Mouse (Mus musculus): ENCODE results near the gene Areg.

The Areg gene

GRCm38 (mm10) chr5:91139446-91139873, at the start of gene Areg:
Gene Areg, plus strand, starts transcription at chr5:91139599.
- in situ Hi-C loops (cut with MboI, MseI), result no loop called here

DNA sequence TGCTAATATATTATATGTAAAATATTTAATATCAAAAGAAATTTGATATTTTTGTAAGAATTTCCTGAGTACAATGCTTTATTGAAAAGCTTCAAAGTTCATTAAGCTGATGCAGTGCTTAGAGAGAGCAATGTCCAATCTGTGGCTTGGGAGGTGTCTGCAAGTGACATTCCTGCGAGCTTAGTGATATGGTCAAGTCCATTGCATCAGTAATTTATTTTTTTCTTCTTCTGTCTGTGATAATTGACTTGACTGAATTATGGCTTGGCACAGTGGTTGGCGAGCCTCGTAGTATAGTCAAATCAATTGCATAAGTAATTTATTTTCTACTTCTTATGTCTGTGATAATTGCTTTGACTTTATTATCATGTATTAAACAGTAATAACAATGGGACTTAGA, 49.1 kb upstream of the Areg start:
- in situ Hi-C loops (cut with MboI, MseI), result no loop called here

DNA sequence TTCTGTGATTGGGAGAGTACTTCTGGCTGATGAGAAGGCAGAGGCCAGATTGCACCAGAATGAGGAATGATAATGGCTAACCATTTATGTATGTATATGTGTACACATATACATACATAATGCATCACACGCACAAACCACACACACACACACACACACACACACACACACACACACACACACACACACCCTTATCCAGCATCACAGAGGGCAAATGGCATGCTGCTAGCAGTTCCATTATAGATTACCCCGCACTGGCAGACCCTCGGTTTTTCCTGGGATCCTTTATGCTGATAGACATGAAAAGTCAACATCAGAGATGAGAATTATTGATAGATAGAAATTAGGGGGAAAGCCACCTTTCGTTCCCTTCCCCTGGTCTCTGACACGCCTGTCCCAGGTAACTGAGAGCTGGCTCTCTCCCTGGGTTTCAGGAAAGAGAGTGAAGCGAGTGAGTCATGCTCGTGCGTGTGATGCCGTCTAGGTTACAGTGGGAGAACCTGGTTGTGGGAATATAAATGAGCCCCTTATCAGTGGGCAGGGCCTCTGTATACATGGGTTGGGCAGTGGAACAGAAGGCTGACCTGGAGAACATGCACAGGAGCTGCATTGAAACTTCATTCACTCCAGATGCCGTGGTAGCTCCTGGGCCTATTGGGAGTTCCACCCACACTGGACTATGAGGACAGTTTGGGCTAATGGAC, 41.3 kb upstream of the Areg start:
- in situ Hi-C loops (cut with MboI, MseI), result no loop called here

GRCm38 (mm10) chr5:91101742-91102141, 37.7 kb upstream of the Areg start:
- in situ Hi-C loops (cut with MboI, MseI), result no loop called here

DNA sequence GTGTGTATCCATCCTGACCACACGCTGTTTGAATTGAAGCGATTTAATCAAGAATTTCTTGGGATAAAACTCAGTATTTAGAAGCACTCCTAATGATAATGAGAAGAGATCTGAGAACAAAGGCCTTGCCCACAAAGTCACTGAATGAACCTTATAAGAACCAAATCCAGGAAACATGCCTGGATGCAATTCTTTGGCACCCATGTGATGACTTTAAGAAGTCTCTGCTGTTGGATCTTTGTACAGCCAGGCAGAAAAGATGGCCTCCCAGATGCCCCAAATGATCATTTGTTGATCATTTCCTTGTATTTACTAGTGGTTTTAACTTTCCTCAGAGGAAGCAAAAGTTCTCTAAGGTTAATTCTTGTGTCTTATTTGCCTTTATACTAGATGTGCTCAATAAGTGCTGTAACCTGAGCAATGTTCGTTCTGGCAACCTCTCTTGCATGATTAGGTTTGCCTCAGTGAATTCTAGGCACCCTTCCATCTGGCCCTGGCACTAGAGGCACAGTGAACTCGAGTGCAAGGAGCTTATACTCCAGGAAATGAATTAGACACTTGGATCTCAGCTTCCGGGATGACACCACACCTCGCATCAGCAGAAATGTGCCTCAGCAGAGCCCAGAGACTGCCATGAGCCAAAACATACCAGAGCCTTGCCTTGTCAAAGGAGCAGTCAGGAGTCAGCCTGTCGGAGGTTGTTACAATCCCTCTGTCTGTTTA, 35.3 kb upstream of the Areg start:
- in situ Hi-C loops (cut with MboI, MseI), result no loop called here

DNA sequence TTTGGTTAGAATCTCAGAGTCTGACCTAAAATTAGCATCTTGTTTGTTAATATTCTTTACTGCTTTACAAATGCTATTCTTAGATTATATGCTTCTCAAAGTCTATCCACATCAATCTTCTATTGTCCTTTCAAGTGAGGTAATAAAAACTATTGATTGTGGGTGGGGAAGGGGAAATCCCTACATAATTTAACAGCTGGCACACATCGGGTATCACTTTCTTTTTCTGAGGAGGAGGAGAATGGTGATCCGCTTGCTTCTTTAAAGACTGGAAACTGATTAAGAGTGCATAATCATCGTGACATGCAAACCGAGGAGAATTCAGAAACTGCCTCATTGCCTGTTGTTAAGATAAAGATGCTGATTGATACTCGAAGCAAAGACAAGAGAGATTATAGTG, 33.2 kb upstream of the Areg start:
- in situ Hi-C loops (cut with MboI, MseI), result no loop called here

- in situ Hi-C loops (cut with MboI, MseI), result no loop called here
Observed at GRCm38 (mm10) chr5:91110023-91110670, 29.3 kb upstream of the Areg start.

GRCm38 (mm10) chr5:91111019-91111418, 28.4 kb upstream of the Areg start:
- in situ Hi-C loops (cut with MboI, MseI), result no loop called here

GRCm38 (mm10) chr5:91113967-91114366, 25.4 kb upstream of the Areg start:
- in situ Hi-C loops (cut with MboI, MseI), result no loop called here

DNA sequence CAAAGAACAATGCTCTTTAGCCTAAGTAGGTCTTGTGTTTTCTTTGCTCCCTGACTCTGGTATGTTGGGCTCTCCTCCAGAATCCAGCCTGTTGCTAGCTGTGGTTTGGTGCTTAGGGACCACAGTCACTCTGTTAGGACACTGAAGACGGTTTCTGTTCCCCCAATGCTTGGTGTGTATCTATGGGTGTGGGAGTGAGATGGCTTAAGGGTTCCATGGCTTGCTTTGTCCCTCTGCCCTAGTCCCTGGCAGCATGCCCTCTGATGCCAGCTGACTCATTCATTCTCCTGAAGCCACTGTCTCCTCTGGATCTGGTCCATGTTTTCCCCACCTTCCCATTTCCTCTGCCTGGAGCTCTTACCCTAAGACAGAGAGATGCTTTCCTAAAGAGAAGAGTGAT, 24.8 kb upstream of the Areg start:
- in situ Hi-C loops (cut with MboI, MseI), result no loop called here

DNA sequence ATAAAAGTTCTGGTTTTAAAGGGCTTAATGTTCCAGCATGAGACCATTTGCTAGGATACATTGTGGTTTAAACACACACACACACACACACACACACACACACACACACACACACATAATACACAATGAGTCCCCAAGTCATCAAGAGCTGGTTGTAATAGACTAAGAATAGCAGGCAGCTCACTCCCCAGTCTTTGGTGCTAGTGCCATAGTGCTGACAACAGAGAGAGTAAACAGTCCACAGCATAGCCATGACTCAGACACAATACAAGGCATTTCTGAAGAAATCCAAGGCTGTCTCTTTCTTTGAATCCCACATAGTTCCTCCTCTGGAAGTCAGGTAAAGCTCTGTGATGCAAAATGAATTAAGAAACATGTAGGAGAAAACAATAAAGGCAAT, 20.8 kb upstream of the Areg start:
- in situ Hi-C loops (cut with MboI, MseI), result no loop called here

DNA sequence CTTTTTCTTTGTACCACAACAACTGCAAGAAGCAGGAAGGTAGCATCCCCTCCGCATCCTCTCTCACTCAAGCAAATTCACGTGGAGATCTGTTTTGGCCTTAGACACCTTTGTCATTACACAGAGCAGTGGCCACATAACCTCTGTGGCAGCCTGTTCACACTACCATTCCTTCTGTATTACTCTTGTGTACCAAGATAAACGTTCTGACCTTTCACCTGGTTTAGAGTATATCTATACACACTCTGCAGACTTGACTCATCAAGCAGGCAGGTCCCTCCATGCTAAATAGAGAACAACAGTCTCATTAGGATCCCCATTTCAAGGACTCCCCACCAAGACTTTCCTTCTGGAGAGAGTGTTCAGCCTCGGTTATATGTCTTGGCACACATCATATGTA, 16.0 kb upstream of the Areg start:
- in situ Hi-C loops (cut with MboI, MseI), result no loop called here

GRCm38 (mm10) chr5:91124140-91124539, 15.3 kb upstream of the Areg start:
- in situ Hi-C loops (cut with MboI, MseI), result no loop called here

DNA sequence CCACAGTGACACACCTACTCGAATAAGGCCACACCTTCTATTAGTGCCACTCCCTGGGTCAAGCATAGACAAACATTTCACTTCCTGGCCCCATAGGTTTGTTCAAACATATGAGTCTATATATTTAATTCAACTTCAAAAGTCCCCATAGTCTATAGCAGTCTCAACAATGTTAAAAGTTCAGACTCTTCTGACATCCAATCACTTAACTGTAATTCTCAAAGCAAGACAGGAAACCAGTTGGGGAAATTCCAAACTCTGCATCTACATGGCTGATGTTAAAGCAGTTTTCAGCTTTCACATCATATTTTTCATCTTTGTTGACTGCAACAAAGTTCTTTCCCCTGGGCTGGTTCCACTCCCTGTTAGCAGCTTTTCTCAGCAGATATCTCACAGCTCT, 12.8 kb upstream of the Areg start:
- in situ Hi-C loops (cut with MboI, MseI), result no loop called here

DNA sequence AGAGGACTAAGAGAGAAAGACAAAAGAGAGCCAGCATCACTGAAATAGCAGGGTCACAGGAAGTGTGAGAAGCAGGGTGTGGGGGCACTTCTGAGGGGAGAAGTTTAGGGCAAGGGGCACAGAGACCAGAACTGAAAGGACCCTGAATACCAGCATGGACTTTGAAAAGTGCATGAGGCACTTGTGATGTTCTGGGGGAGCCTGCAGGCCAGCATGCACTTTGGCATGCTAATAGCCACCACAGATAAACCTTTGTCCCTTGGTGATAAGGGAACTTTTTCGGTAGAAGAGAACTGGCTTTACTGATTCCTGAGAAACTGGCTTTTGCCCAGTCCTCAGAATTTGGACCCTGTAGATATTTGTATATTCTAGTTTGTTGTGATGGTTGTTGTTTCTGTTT, 4.4 kb upstream of the Areg start:
- in situ Hi-C loops (cut with MboI, MseI), result no loop called here

GRCm38 (mm10) chr5:91138970-91139369, 429 bp upstream of the Areg start:
- in situ Hi-C loops (cut with MboI, MseI), result no loop called here

- in situ Hi-C loops (cut with MboI, MseI), result no loop called here
Observed at GRCm38 (mm10) chr5:91140896-91141448, 1.6 kb downstream of the Areg start.

GRCm38 (mm10) chr5:91144971-91145370, 5.6 kb downstream of the Areg start:
- in situ Hi-C loops (cut with MboI, MseI), result no loop called here

GRCm38 (mm10) chr5:91147001-91147400, 7.6 kb downstream of the Areg start:
- in situ Hi-C loops (cut with MboI, MseI), result no loop called here

DNA sequence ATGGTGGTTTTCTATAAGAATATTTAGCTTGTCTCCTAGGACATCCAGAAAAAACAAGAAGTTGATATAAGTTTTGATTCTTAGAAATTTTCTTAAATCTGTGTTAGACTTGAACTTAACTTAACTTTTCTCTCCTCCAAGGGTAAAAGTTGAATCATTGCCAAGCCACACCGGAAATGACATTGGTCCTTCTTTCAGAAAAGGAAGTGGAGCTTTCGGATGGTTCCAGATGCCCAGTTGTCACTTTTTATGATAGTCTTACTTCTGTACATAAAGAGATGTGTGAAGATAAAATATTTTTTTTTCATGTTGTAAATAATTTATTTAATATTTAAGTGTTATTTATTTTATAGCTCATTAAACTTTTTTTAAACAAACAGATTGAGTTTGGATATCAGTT, 8.7 kb downstream of the Areg start:
- in situ Hi-C loops (cut with MboI, MseI), result no loop called here

GRCm38 (mm10) chr5:91156677-91157076, 17.3 kb downstream of the Areg start:
- in situ Hi-C loops (cut with MboI, MseI), result loop anchor here (25.0 kb wide), 1 partner anchor 1406 kb away; the partner anchor contains the start of gene Fam47e

- in situ Hi-C loops (cut with MboI, MseI), result loop anchor here (25.0 kb wide), 1 partner anchor 1405 kb away; the partner anchor contains the start of gene Fam47e
Observed at GRCm38 (mm10) chr5:91157169-91157568, 17.8 kb downstream of the Areg start.

Measured in T-helper 2 cell (primary cell).